Mouse (Mus musculus) mouse embryonic stem cell (cell line): ENCODE results near the gene Fhod1.

Experiments
- in situ Hi-C, 2 experiments: fragments of 300-500 bp; cut with MboI; formaldehyde crosslinking; loops; 1 replicate in 1 of 2; 3 replicates in 1 of 2; pipeline ENCODE4 v1.14.3; 2019 to 2020; ENCODE audit warnings: low sequenced_read_pairs in 2 of 2, low pct_unique_long_range_greater_than_20kb in 1 of 2, mixed read lengths in 1 of 2; ENCODE audit not compliant: unreplicated experiment in 1 of 2

Fhod1 gene

DNA sequence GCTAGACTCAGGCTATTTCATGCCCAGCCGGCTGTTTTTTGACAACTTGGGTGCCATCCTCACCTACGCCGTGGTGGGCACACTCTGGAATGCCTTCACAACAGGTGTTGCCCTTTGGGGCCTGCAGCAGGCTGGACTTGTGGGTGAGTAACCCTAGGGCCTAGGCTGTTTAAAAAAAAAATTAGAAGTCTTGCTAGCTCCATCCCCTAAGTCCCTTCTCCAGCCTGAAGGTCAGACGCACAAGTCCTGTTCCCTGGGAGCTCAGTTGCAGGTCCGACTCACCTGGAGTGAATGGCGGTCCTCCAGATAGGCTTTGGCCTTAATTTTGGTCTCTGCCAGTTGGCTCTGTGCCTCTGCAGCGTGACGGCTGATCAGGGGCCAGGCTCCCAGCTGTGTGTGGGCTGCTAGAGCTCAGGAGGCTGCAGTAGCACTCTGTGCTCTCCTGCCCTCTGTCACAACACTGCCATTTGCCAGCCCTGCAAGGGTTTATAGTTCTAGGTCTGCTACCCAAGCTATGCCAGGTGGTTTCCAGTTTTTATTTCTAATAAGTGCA, 5.9 kb upstream of the Fhod1 start:
- in situ Hi-C loops: no loop called here

DNA sequence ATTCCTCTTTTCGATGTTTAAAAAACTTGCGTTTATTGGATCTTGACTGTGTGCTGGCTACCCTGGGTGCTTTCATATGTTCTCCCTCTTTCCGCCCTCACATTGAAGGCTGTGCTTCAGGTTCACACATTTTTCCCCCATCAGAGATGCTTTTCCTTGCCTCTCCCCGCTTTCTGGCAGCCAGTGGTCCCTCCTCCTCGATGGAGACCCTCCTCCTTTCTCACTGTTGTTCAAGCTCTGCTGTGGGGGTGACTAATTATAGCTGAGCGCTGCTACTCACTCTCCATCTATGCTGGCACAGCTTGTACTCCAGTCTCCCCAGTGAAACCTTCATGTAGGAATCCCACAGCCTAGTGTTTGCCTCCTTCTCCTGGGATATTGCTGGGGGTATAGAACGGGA, 2.4 kb upstream of the Fhod1 start:
- in situ Hi-C loops: no loop called here

DNA sequence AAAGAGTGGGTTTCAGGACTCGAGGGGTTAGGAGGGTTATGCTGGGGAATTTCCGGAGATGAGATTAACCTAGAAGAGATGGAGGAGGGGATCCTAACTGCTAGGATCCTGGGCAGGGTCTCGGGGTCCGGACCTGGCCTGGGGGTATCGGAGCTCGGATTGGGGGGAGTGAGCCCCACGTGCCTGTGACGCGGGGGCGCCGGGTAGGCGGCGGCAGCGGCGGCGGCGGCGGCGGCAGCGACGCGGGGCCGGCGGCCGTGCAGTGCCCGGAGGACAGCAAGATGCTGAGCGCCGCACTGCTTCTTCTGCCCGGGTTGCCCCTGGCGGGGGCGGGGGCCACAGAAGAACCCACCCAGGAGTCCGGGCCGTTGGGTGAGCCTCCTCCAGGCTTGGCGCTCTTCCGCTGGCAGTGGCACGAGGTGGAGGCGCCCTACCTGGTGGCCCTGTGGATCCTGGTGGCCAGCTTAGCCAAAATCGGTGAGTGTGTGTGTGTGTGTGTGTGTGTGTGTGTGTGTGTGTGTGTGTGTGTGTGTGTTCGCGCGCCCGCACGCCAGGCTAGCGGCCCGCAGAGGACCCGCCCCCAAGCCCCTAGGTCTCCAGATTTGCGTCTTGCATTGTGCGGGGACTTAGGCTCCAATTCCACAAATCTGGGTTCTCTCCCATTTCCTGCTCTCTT, 1.5 kb upstream of the Fhod1 start:
- in situ Hi-C loops: no loop called here

DNA sequence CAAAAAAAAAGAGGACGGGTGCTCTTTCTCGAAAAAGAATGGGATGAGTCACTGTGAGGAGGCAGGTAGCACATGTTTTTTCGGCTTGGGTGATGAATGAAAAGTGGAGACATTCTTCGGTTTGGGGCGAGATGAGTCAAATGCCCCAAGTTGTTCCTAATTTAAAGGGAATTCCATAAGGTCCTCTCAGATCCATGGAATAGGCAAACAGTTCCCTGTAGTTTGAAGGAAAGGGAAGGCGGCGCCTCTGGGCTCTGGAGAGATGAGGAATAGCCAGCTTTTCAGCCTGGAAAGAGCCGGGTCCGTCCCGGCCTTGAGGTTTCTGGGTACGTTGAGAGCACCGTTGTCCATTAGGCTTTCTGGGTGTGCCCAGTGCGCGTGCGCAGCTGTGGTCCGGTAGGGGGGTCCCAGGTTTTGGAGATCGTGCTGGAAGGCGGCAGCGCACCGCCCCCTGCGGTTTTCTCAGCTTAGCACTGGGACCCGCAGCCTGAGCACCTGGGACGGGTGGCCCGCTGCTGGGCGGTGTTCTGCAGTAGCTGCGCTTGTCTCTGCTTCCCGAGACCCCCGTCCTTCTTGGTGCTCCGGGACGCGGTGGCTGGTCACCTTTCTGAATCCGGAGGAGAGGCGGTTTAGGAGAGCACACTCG, 820 bp upstream of the Fhod1 start, which contains the start of gene Slc9a5:
TSS of gene Slc9a5 (plus strand) at position 394 of the 646 bp plus-strand sequence.
- in situ Hi-C loops: no loop called here

GRCm38 (mm10) chr8:105346611-105347427, 934 bp downstream of the Fhod1 start:
- in situ Hi-C loops: no loop called here

DNA sequence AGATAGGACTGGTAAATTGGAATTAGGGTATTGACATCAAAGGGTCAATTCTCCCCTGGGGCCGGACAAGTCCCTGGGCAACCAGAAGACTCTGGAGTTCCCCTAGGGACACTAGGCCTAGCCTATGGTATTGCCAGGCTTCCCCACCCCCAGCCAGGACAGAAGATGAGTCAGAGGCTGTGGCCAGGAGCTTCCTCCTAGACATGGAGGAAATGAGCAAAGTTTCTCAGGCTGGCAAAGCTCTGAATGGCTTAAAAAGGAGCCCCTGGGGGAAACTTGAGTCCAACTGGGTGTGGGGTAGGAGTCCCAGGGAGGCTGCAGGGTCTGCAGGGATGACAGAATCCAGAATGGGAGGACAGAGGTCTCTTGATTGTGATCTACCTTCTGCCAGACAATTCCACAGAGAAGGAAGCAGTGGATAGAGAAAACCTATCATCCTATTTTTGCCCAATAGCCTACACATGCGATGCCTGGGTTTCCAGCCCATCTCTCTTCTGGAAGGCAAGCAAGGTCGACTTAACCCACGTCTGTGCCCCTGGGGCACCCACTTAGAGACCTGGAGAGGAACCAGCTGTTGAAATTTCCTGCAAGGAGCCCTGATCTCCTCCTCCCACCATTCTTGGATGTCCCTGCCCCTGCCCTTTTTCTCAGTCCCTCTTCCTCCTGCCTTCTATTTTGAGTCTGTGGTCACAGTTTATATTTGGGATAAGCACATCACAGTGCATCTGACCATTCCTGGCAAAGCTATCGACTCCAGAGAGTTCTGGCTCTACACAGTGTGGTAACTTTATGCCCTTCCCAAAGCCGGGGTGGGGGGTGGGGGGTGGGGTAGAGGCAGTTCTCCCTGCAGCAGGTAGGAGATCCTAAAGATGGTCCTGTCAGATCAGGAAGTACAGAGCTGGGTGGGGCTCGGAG, 2.4 kb downstream of the Fhod1 start:
- in situ Hi-C loops: no loop called here

DNA sequence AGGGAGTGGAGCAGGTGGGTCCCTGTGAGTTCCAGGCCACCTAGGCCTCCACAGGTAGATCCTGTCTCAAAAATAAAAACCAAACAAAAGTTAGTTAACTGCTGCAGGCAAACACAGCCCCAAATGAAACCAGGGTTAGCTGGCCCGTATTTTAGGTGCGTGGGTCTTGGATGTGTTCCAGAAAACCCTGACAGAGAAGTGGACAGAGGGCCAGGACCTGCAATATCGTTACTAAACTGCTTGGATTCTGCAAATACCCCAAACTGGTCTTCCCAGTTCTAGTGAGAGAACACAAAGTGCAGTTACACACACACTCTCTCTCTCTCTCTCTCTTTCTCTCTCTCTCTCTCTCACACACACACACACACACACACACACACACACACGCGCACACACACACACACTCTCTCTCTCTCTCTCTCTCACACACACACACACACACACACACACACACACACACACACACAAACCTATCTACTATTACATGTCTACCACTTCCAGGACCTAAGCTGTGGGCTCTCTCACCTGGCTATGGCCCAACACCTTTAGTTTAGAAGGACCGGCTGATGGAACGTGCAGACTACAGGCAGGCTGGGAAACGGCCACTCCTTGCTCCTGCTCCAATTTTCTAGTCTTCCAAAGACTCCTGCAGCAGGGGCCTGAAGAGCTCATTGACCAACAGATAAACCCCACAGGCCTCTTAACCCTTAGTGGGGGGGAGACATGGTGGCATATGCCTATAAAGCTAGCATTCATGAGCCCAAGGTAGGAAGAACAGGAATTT, 3.8 kb downstream of the Fhod1 start:
- in situ Hi-C loops: no loop called here

- in situ Hi-C loops: no loop called here
Observed at GRCm38 (mm10) chr8:105342768-105343167, 5.0 kb downstream of the Fhod1 start.

- in situ Hi-C loops: no loop called here
Observed at GRCm38 (mm10) chr8:105341399-105341798, 6.4 kb downstream of the Fhod1 start.

- in situ Hi-C loops: no loop called here
Observed at GRCm38 (mm10) chr8:105339886-105340635, 7.7 kb downstream of the Fhod1 start.

GRCm38 (mm10) chr8:105338992-105339391, 8.8 kb downstream of the Fhod1 start:
- in situ Hi-C loops: no loop called here

DNA sequence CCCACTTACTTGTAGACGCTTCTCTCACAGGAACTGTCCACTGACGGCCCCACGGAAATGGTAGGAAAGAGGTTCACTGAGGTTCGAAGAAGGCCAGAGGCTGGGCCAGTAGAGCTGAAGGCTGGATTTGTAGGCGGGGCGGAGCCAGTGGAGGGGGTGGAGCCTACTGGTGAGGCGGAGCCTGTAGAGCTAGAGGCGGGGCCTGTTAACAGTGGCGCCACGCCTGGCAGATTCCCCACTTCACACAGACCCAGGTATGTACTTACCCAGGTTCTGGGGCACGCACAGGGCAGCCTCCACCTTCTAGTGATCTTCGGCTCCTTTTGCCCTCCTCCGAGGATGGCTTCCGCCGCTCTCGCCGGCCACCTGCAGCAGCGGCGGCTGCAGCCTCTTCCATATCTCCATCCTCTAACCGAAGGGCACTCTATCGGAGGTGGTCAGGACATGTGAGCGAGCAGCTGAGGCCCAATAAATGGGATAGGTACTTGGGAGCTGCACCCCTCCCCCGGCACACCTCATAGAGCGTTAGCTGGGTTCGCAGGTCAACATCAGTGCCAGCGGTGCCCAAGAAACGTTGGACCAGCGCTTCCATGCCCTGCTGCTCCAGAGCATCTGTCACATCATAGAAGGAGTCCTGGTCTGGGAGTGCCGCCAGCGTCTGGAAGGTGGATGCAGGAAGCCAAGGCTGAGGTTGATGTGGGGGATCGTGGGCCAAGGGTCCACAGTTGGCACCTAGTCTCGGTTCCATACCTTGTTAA, 11.2 kb downstream of the Fhod1 start:
- in situ Hi-C loops: no loop called here

DNA sequence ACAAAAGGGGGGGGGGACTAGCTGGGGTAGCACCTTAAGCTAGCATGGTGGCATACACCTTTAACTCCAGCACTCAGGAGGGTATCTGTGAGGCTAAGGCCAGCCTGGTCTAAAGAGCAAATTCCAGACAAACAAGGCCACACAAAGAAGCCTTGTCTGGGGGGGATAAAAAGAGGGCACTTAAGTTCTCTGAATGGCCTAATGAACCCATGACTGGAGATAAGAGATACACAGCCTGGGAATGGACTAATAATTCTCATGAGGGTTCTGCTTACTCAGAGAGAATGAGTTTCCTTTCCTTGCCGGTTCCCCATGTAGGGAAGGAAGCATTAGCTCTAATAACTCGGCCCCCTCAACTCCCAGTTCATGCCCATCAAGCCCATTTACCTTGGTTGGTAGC, 15.2 kb downstream of the Fhod1 start:
- in situ Hi-C loops: no loop called here

DNA sequence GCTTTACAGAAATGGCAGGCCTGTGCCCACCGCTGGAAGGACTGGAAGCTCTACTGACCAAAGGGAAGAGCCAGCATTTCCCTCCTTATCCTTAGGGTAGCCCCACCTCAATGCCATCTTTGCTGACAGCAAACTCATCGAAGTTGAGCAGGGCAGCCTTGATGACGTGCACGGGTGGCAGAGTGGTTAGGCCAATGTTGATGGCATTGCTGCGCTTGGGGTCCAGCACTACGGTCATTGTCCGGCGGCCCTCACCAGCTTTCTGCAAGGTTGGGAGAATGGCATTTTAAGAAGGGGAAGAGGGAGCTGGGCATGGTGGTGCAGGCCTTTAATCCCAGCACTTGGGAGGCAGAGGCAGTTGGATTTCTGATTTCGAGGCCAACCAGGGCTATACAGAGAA, 15.8 kb downstream of the Fhod1 start:
- in situ Hi-C loops: no loop called here

DNA sequence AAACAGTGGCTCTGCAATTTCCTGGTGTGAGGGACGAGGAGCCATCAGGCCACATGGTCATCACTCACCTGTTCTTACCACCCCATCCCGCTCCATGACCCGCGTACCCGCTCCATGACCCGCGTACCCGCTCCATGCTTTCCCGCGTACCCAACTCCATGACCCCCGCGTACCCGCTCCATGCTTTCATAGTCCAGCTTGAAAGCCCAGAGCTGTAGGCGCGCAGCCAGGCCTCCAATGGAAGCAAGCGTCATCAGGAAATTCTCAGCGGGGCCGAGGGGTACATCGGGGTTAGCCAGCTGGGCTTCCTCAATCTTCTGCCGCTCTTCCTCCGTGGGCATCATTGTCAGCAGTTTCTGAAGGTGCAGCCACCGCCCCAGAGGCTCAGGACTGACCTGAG, 16.3 kb downstream of the Fhod1 start:
- in situ Hi-C loops: no loop called here

DNA sequence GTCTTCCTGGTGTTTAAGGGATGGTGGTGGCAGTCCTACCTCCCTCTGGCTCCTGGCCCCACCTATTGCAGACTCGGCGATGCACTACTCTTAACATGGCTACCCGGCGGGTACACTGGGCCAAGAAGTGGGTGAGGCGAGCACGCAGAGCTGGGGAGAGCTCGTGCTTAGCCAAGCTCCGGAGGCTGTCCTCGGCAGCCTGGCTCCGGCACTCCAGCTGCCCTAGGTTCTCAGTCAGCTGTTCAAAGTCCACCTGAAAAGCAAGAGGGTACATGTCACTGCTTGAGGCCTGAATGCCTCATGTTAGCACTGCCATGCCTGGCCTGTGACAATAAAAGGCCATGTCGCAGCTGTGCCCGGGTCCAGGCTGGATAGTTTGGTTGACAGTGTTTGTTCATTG, 17.4 kb downstream of the Fhod1 start:
- in situ Hi-C loops: no loop called here
